Mouse (Mus musculus) CH12.LX (cell line): ENCODE data around the gene Calhm1. TPM values are rescaled to one million over a fixed set of nuclear protein-coding genes. Genes with fewer than 3 reads are reported as not detected.

Experiments used
- DNase-seq: peaks from one replicate; pipeline ENCODE4 v3.0.0-alpha.2; 2013; ENCODE audit errors: extremely low read depth
- H3K27ac ChIP-seq: 2 replicates; pipeline ENCODE4 v1.5.1; 2012; ENCODE audit warnings: low read depth, mild to moderate bottlenecking, control low read depth, moderate library complexity; ENCODE audit not compliant: insufficient read depth
- H3K27me3 ChIP-seq: replicated peaks from 2 replicates; pipeline ENCODE3; 2012; ENCODE audit warnings: inconsistent platforms
- H3K36me3 ChIP-seq, 2 experiments: replicated peaks in 1 of 2; 2 replicates each; pipeline versions ENCODE3 to v1.6.1; 2012; ENCODE audit warnings: inconsistent platforms in 1 of 2, low read length in 1 of 2, mild to moderate bottlenecking in 1 of 2, mixed read lengths in 1 of 2, moderate library complexity in 1 of 2; ENCODE audit not compliant: control insufficient read depth in 1 of 2, insufficient read depth in 1 of 2
- H3K4me1 ChIP-seq, 2 experiments: 2 replicates each; pipeline ENCODE4 v1.6.1; 2012; ENCODE audit warnings: inconsistent platforms in 1 of 2, moderate library complexity in 1 of 2; ENCODE audit not compliant: insufficient read depth in 2 of 2, control insufficient read depth in 1 of 2
- H3K4me2 ChIP-seq: 2 replicates; pipeline ENCODE4 v1.6.1; 2012; ENCODE audit warnings: low read depth, mild to moderate bottlenecking, control low read depth; ENCODE audit not compliant: poor library complexity, insufficient read depth, severe bottlenecking
- H3K4me3 ChIP-seq, 3 experiments: fragments of 150-350 bp in 1 of 3; sonication (generic) in 1 of 3; replicated peaks in 1 of 3; 2 replicates each; pipeline versions ENCODE3 to v1.5.1; 2011 to 2012; ENCODE audit warnings: low read depth in 2 of 3, low read length in 2 of 3, mild to moderate bottlenecking in 2 of 3, moderate library complexity in 2 of 3, control low read depth in 1 of 3, improper control_type of control experiment in 1 of 3, inconsistent platforms in 1 of 3, mixed read lengths in 1 of 3; ENCODE audit not compliant: poor library complexity in 1 of 3
- H3K79me2 ChIP-seq: replicated peaks from 2 replicates; pipeline ENCODE4 v1.6.1; 2012; ENCODE audit warnings: mild to moderate bottlenecking, moderate library complexity; ENCODE audit not compliant: control insufficient read depth, poor library complexity, insufficient read depth, severe bottlenecking; ENCODE audit errors: extremely low read depth
- H3K9ac ChIP-seq: 2 replicates; pipeline ENCODE4 v1.6.1; 2012; ENCODE audit warnings: low read depth, mild to moderate bottlenecking, control low read depth, moderate library complexity; ENCODE audit not compliant: insufficient read depth
- H3K9me3 ChIP-seq: replicated peaks from 2 replicates; pipeline ENCODE3; 2012; ENCODE audit warnings: low read length, inconsistent platforms, mixed read lengths
- CTCF ChIP-seq, 2 experiments: IDR thresholded peaks in 1 of 2; conservative IDR thresholded peaks in 1 of 2; 2 replicates each; pipeline ENCODE4 v1.5.1; 2011 to 2012; ENCODE audit warnings: low read depth in 2 of 2, low read length in 2 of 2, improper control_type of control experiment in 1 of 2, inconsistent platforms in 1 of 2, mild to moderate bottlenecking in 1 of 2, moderate library complexity in 1 of 2
- E2F4 ChIP-seq: IDR thresholded peaks from 2 replicates; pipeline ENCODE4 v1.6.1; 2011; ENCODE audit warnings: low read depth, low read length, improper control_type of control experiment; ENCODE audit not compliant: insufficient replicate concordance
- IRF4 ChIP-seq: IDR thresholded peaks from 2 replicates; pipeline ENCODE4 v1.6.1; 2014; ENCODE audit warnings: low read depth, mild to moderate bottlenecking, inconsistent platforms, low read length, improper control_type of control experiment
- JUND ChIP-seq: conservative IDR thresholded peaks from 2 replicates; pipeline ENCODE4 v1.6.1; 2011; ENCODE audit warnings: low read depth, low read length, improper control_type of control experiment
- MAX ChIP-seq: IDR thresholded peaks from 2 replicates; pipeline ENCODE4 v1.6.1; 2011; ENCODE audit warnings: low read length, improper control_type of control experiment
- MAZ ChIP-seq: IDR thresholded peaks from 2 replicates; pipeline ENCODE4 v1.6.1; 2012; ENCODE audit warnings: low read depth, mild to moderate bottlenecking, inconsistent platforms, low read length, improper control_type of control experiment, moderate library complexity
- MXI1 ChIP-seq: IDR thresholded peaks from 2 replicates; pipeline ENCODE4 v1.6.1; 2011; ENCODE audit warnings: mild to moderate bottlenecking, low read depth, low read length, improper control_type of control experiment
- MYC ChIP-seq: IDR thresholded peaks from 2 replicates; pipeline ENCODE4 v1.6.1; 2011; ENCODE audit warnings: low read depth, mild to moderate bottlenecking, improper control_type of control experiment, low read length
- NRF1 ChIP-seq: IDR thresholded peaks from 2 replicates; pipeline ENCODE4 v1.6.1; 2014; ENCODE audit warnings: low read depth, mild to moderate bottlenecking, inconsistent platforms, low read length, improper control_type of control experiment, moderate library complexity
- PAX5 ChIP-seq: IDR thresholded peaks from 2 replicates; pipeline ENCODE4 v1.6.1; 2012; ENCODE audit warnings: low read length, inconsistent platforms, mixed read lengths
- POLR2A ChIP-seq: IDR thresholded peaks from 2 replicates; pipeline ENCODE4 v1.6.1; 2011; ENCODE audit warnings: low read depth, mild to moderate bottlenecking, improper control_type of control experiment, low read length
- RAD21 ChIP-seq: IDR thresholded peaks from 2 replicates; pipeline ENCODE4 v1.6.1; 2011; ENCODE audit warnings: low read depth, mild to moderate bottlenecking, low read length, improper control_type of control experiment, moderate library complexity
- RCOR1 ChIP-seq: conservative IDR thresholded peaks from 2 replicates; pipeline ENCODE4 v1.6.1; 2012; ENCODE audit warnings: low read depth, mild to moderate bottlenecking, inconsistent platforms, low read length, improper control_type of control experiment
- SIN3A ChIP-seq: IDR thresholded peaks from 2 replicates; pipeline ENCODE4 v1.6.1; 2012; ENCODE audit warnings: low read length, improper control_type of control experiment, inconsistent platforms
- TBP ChIP-seq: conservative IDR thresholded peaks from 2 replicates; pipeline ENCODE4 v1.6.1; 2011; ENCODE audit warnings: low read depth, low read length, improper control_type of control experiment
- TCF12 ChIP-seq: IDR thresholded peaks from 2 replicates; pipeline ENCODE4 v1.6.1; 2014; ENCODE audit warnings: low read depth, mild to moderate bottlenecking, inconsistent platforms, low read length, improper control_type of control experiment
- UBTF ChIP-seq: IDR thresholded peaks from 2 replicates; pipeline ENCODE4 v1.6.1; 2012; ENCODE audit warnings: low read depth, mild to moderate bottlenecking, inconsistent platforms, low read length, improper control_type of control experiment, moderate library complexity
- USF1 ChIP-seq: IDR thresholded peaks from 2 replicates; pipeline ENCODE4 v1.6.1; 2014; ENCODE audit warnings: low read depth, mild to moderate bottlenecking, inconsistent platforms, low read length, improper control_type of control experiment
- ZKSCAN1 ChIP-seq: IDR thresholded peaks from 2 replicates; pipeline ENCODE4 v1.6.1; 2012; ENCODE audit warnings: low read depth, inconsistent platforms, low read length, improper control_type of control experiment, borderline replicate concordance
- ZNF384 ChIP-seq: IDR thresholded peaks from 2 replicates; pipeline ENCODE4 v1.6.1; 2012; ENCODE audit warnings: low read depth, low read length, improper control_type of control experiment, inconsistent platforms
- dilution Hi-C: fragments of 300-500 bp; cut with MboI; formaldehyde crosslinking; loops from 2 replicates; pipeline ENCODE4 v1.14.3; 2020; ENCODE audit warnings: low sequenced_read_pairs; ENCODE audit not compliant: extremely low pct_unique_long_range_greater_than_20kb, extremely low pct_ligation_motif_present
- in situ Hi-C: fragments of 300-500 bp; cut with MboI; formaldehyde crosslinking; loops from 3 replicates; pipeline ENCODE4 v1.14.3; 2019; ENCODE audit warnings: low sequenced_read_pairs, low pct_ligation_motif_present, low pct_unique_long_range_greater_than_20kb, mixed read lengths
- polyA plus RNA-seq: library from polyadenylated mRNA; unstranded; fragments of >175 nt; gene quantifications from 2 replicates; pipeline ENCODE4 v1.2.1, GENCODE M21; 2012; ENCODE audit warnings: low read depth; ENCODE audit not compliant: insufficient read length
- total RNA-seq, 2 experiments: library from RNA; depleted of rRNA; stranded (reverse); fragments of 300-350 nt in 1 of 2; fragments of >200 nt in 1 of 2; gene quantifications; 2 replicates each; pipeline ENCODE4 v1.2.3; 2012 to 2014

Calhm1 gene
- total and polyA plus RNA-seq, 3 experiments, result not detected

GRCm38 (mm10) chr19:47166758-47167157 is 22.7 kb upstream of the Calhm1 start:
- no peak overlapping the region for H3K4me2 ChIP-seq
- in situ Hi-C loops, result loop anchor here (5.0 to 10.0 kb wide), 2 partner anchors 34 to 52 kb away; no protein-coding TSS in a partner anchor
- dilution Hi-C loops, result no loop called here
- DNase-seq, result no peak
- H3K9ac ChIP-seq, result no peak overlapping the region
- H3K4me3 ChIP-seq, result no peak overlapping the region
- peaks cover 4% of the 10 kb centered on the region for H3K27me3 ChIP-seq
- H3K79me2 ChIP-seq, result no peaks in the 10 kb centered on the region
- H3K36me3 ChIP-seq, result no peaks in the 10 kb centered on the region
- H3K27ac ChIP-seq, result no peak overlapping the region
- H3K4me1 ChIP-seq, result peaks cover 0 to 13% of the 10 kb centered on the region in 2 experiments; a peak in 2 of 4 replicates
- peaks cover 12% of the 10 kb centered on the region for H3K9me3 ChIP-seq
- no peak for TF ChIP-seq POLR2A
- TF ChIP-seq ZNF384, result no peak
- no peak for TF ChIP-seq CTCF (conservative IDR thresholded peaks at IDR 0.05 in 1 of 2, IDR thresholded peaks at IDR 0.05 in 1 of 2; ENCODE audit: low read depth in 2 of 2, low read length in 2 of 2)
- TF ChIP-seq USF1, result no peak
- TF ChIP-seq JUND, result no peak
- no peak for TF ChIP-seq E2F4
- no peak for TF ChIP-seq SIN3A
- TF ChIP-seq MXI1, result no peak
- no peak for TF ChIP-seq UBTF
- TF ChIP-seq TCF12, result no peak
- TF ChIP-seq RAD21, result no peak
- TF ChIP-seq MAZ, result no peak
- no peak for TF ChIP-seq PAX5
- no peak for TF ChIP-seq MAX
- TF ChIP-seq MYC, result no peak
- TF ChIP-seq, all 38 proteins: peak for 0

DNA sequence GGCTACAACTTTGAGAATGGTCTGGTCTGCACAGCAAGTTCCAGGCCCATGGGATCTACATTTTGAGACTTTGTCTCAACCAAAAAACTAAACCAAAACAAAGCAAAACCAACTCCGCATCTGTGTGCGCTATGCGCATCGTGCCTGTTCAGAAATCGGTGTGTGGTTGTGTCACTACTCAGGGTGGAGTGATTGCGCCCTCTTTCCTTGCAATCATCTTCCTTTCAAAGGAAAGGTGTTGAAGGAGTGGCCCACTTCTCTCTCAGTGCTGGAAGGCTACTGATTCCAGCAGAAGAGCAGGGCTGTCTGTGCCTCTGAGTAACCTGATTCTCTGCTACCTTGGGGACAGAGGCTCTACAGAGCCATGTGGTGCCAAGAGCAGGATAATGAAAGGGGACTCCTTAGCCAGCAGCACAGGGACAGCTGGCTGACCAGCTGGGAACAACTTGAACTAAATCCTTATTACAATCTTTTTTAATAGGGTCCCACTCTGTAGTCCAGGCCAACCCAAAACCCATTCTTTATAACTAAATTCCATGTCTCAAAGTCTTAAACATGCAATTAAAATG is 19.2 kb upstream of the Calhm1 start:
- Histone ChIP-seq H3K27ac (no peak overlapping the region), H3K79me2 (no peaks in the 10 kb centered on the region), H3K4me1 (peaks cover 0 to 6% of the 10 kb centered on the region in 2 experiments; a peak in 2 of 4 replicates), H3K4me3 (no peak overlapping the region), H3K36me3 (no peaks in the 10 kb centered on the region), H3K27me3 (peaks cover 4% of the 10 kb centered on the region), H3K4me2 (no peak overlapping the region), H3K9ac (no peak overlapping the region), H3K9me3 (no peaks in the 10 kb centered on the region)
- no peak for DNase-seq
- in situ Hi-C loops (loop anchor here (10.0 kb wide), 1 partner anchor 48 kb away; no protein-coding TSS in a partner anchor), dilution Hi-C loops (no loop called here)
- no peak for TF ChIP-seq IRF4
- TF ChIP-seq UBTF, result no peak
- TF ChIP-seq MAX, result no peak
- TF ChIP-seq MYC, result no peak
- no peak for TF ChIP-seq TBP
- no peak for TF ChIP-seq PAX5
- TF ChIP-seq RCOR1, result no peak
- no peak for TF ChIP-seq NRF1
- TF ChIP-seq E2F4, result no peak
- no peak for TF ChIP-seq ZKSCAN1
